Mouse (Mus musculus) kidney, adult 2 months (tissue): ENCODE data around the gene Snx29.

Experiments
- CTCF ChIP-seq: fragments of 200-500 bp; conservative IDR thresholded peaks from 2 replicates; pipeline ENCODE4 v1.5.1; 2011; ENCODE audit warnings: low read depth, mild to moderate bottlenecking, control low read depth, low read length, moderate library complexity, mixed read lengths; ENCODE audit not compliant: insufficient read depth, insufficient read length
- POLR2A ChIP-seq: fragments of 200-500 bp; IDR thresholded peaks from one replicate; pipeline ENCODE4 v1.6.1; 2011; ENCODE audit warnings: low read depth, low read length, control low read depth

GRCm38 (mm10) chr16:11422889-11423610 is 100.3 kb downstream of the Snx29 start:
- TF ChIP-seq CTCF (no peak), POLR2A (no peak)
